Mouse (Mus musculus): Measurements from ENCODE around the gene Kel. TPM values are rescaled to one million over a fixed set of nuclear protein-coding genes. Genes with fewer than 3 reads are reported as not detected.

Gene Kel
- polyA plus RNA-seq, 1 experiment from 2014 or later: 1.1 TPM

DNA sequence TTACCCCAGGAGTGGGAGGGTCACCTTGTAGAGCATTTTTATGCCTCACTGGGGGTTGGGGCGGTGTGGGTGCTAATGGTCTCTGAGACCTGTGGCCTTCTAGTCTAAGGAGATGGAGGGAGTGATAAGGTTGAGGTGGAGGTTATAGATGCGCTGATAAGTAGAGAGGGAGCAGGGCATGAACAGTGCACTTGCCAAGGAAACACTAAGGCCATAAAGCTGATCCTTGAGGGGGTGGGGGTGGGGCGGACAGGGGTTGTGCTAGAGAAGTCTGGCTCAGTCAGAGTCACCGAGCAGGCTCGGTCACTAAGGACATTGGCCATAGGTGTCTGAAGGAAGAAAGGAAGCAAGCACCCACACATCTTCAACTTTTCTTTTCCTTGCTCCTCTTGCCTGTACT lies 22.5 kb downstream of the Kel start:
- no peak overlapping the region for H3K4me2 ChIP-seq (ENCODE audit: low read length)
- no peaks in the 10 kb centered on the region for H3K36me3 ChIP-seq (ENCODE audit: control insufficient read depth, insufficient read depth, low read length)
- H3K4me3 ChIP-seq (ENCODE audit: control insufficient read depth in 1 of 2, insufficient read depth in 1 of 2, low read depth in 1 of 2, low read length in 2 of 2): no peak overlapping the region
- no peak overlapping the region for H3K9ac ChIP-seq (ENCODE audit: low read length)
- 70% methylated on average over 5 of the region's 5 CpGs for WGBS
- no peaks in the 10 kb centered on the region for H3K27me3 ChIP-seq (ENCODE audit: control insufficient read depth, insufficient read depth, low read length)
- no peak for ATAC-seq (ENCODE audit: insufficient number of reproducible peaks, insufficient read depth, low FRiP score, low read depth)
- H3K9me3 ChIP-seq (ENCODE audit: control insufficient read depth, low read length): no peaks in the 10 kb centered on the region
- H3K4me1 ChIP-seq (ENCODE audit: control insufficient read depth in 2 of 2, insufficient read depth in 2 of 2, low read length in 2 of 2): no peaks in the 10 kb centered on the region
- no peak overlapping the region for H3K27ac ChIP-seq (replicated peaks in 1 of 2; ENCODE audit: control insufficient read depth in 1 of 2, insufficient read depth in 1 of 2, low read depth in 2 of 2, low read length in 2 of 2)

DNA sequence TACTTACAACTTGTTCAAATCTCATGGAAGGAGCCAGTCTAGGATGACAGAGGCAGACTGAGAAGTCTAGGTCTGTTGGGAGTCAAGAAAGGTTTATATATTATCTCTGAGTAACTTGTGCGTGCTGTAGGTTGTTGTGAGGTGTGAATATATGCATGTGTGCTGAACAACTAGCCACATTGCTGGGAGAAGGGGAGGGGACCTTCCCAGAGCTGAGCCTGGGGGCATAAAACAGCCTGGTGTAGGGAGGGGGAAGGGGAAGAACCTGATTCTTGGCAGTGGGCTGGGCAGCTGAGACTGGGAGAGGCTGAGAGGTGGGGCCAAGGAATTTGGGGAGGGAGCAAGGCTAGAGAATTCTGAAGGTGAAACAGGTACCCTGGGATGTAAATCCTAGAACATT lies 23.5 kb downstream of the Kel start, which contains the start of gene Trpv5:
Gene Trpv5 (minus strand): TSS at position 101 of the 400 bp plus-strand sequence.
- no peaks in the 10 kb centered on the region for H3K9me3 ChIP-seq (ENCODE audit: control insufficient read depth, low read length)
- ATAC-seq (ENCODE audit: insufficient number of reproducible peaks, insufficient read depth, low FRiP score, low read depth): no peak
- WGBS: 69% methylated on average over 1 of the region's 1 CpGs
- no peak within 1 kb of the TSS for H3K4me2 ChIP-seq (ENCODE audit: low read length)
- H3K36me3 ChIP-seq (ENCODE audit: control insufficient read depth, insufficient read depth, low read length): no peaks in the 10 kb centered on the region
- no peak within 1 kb of the TSS for H3K27ac ChIP-seq (replicated peaks in 1 of 2; ENCODE audit: control insufficient read depth in 1 of 2, insufficient read depth in 1 of 2, low read depth in 2 of 2, low read length in 2 of 2)
- no peaks in the 10 kb centered on the region for H3K27me3 ChIP-seq (ENCODE audit: control insufficient read depth, insufficient read depth, low read length)
- H3K9ac ChIP-seq (ENCODE audit: low read length): no peak within 1 kb of the TSS
- no peaks in the 10 kb centered on the region for H3K4me1 ChIP-seq (ENCODE audit: control insufficient read depth in 2 of 2, insufficient read depth in 2 of 2, low read length in 2 of 2)
- no peak within 1 kb of the TSS for H3K4me3 ChIP-seq (ENCODE audit: control insufficient read depth in 1 of 2, insufficient read depth in 1 of 2, low read depth in 1 of 2, low read length in 2 of 2)

DNA sequence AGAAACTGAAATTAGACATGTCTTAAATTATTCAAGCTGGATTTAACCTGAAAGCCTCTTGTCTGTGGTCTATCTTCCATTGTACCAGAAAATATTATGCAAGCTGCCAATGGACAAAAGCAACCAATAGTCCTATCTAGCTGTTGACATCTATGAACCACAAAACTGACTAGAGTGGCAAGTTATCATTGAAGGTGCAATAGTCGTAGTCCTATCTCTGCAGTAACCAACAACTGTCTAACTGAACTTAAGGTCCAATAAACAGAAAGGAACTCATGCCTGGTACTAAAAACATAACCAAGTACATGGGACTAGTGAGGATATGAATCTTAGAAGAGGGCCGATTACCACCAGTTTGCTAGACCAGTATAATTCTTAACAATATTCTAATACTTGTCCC lies 27.6 kb downstream of the Kel start:
- ATAC-seq (ENCODE audit: insufficient number of reproducible peaks, insufficient read depth, low FRiP score, low read depth): no peak
- 72% methylated on average over 2 of the region's 2 CpGs for WGBS

DNA sequence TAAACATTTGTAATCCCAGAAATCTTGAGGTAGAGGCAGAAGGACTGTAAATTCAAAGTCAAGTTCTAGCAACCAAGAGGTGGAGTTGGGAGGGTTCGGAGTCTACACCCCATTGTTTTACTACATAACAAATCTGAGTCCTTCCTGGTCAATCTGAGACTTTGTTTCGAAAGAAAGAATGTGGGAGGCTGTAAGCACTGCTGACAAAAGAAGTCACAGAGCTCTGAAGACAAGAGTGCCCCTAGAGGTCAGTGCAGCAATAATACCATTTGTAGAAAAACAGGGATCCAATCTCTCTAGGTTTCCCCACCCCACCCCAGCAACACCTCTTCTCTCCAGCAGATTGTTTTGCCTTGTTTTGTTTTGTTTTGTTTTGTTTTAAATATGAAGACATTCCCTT lies 41.8 kb downstream of the Kel start:
- Histone ChIP-seq H3K4me3 (ENCODE audit: control insufficient read depth in 1 of 2, insufficient read depth in 1 of 2, low read depth in 1 of 2, low read length in 2 of 2) (no peak overlapping the region), H3K4me1 (ENCODE audit: control insufficient read depth in 2 of 2, insufficient read depth in 2 of 2, low read length in 2 of 2) (no peaks in the 10 kb centered on the region), H3K9ac (ENCODE audit: low read length) (no peak overlapping the region), H3K27ac (replicated peaks in 1 of 2; ENCODE audit: control insufficient read depth in 1 of 2, insufficient read depth in 1 of 2, low read depth in 2 of 2, low read length in 2 of 2) (no peak overlapping the region), H3K4me2 (ENCODE audit: low read length) (no peak overlapping the region), H3K27me3 (ENCODE audit: control insufficient read depth, insufficient read depth, low read length) (no peaks in the 10 kb centered on the region), H3K36me3 (ENCODE audit: control insufficient read depth, insufficient read depth, low read length) (no peaks in the 10 kb centered on the region), H3K9me3 (ENCODE audit: control insufficient read depth, low read length) (no peaks in the 10 kb centered on the region)
- ATAC-seq (ENCODE audit: insufficient number of reproducible peaks, insufficient read depth, low FRiP score, low read depth): no peak
- WGBS: 34% methylated on average over 2 of the region's 2 CpGs

More for the DNA sequence above, 27.6 kb downstream of the Kel start:
- Histone ChIP-seq H3K4me3 (ENCODE audit: control insufficient read depth in 1 of 2, insufficient read depth in 1 of 2, low read depth in 1 of 2, low read length in 2 of 2) (no peak overlapping the region), H3K36me3 (ENCODE audit: control insufficient read depth, insufficient read depth, low read length) (no peaks in the 10 kb centered on the region), H3K9ac (ENCODE audit: low read length) (no peak overlapping the region), H3K4me2 (ENCODE audit: low read length) (no peak overlapping the region), H3K9me3 (ENCODE audit: control insufficient read depth, low read length) (no peaks in the 10 kb centered on the region), H3K27ac (replicated peaks in 1 of 2; ENCODE audit: control insufficient read depth in 1 of 2, insufficient read depth in 1 of 2, low read depth in 2 of 2, low read length in 2 of 2) (no peak overlapping the region), H3K27me3 (ENCODE audit: control insufficient read depth, insufficient read depth, low read length) (no peaks in the 10 kb centered on the region), H3K4me1 (ENCODE audit: control insufficient read depth in 2 of 2, insufficient read depth in 2 of 2, low read length in 2 of 2) (no peaks in the 10 kb centered on the region)

DNA sequence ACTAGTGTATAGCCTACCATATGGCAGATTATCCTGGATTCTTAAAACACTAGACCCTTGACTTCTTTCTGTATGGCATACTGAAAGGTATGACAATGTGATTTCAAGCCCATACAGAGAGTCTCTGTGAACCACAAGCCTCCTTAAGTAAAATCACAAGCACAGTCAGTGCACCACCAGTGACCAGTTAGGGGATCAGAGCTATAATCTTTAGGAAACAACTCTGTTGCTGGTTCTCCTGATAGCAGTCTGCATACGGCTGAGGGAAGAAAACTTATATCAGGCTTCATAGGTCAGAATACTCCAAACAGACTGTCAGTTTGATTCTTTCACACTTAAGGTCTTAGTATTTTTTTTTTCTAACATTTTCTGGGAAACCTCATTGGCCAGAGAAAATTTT lies 45.7 kb downstream of the Kel start:
- Histone ChIP-seq H3K4me3 (ENCODE audit: control insufficient read depth in 1 of 2, insufficient read depth in 1 of 2, low read depth in 1 of 2, low read length in 2 of 2) (no peak overlapping the region), H3K4me2 (ENCODE audit: low read length) (no peak overlapping the region), H3K27ac (replicated peaks in 1 of 2; ENCODE audit: control insufficient read depth in 1 of 2, insufficient read depth in 1 of 2, low read depth in 2 of 2, low read length in 2 of 2) (no peak overlapping the region), H3K36me3 (ENCODE audit: control insufficient read depth, insufficient read depth, low read length) (no peaks in the 10 kb centered on the region), H3K27me3 (ENCODE audit: control insufficient read depth, insufficient read depth, low read length) (no peaks in the 10 kb centered on the region), H3K9me3 (ENCODE audit: control insufficient read depth, low read length) (no peaks in the 10 kb centered on the region), H3K4me1 (ENCODE audit: control insufficient read depth in 2 of 2, insufficient read depth in 2 of 2, low read length in 2 of 2) (no peaks in the 10 kb centered on the region), H3K9ac (ENCODE audit: low read length) (no peak overlapping the region)
- 63% methylated on average over 1 of the region's 1 CpGs for WGBS
- ATAC-seq (ENCODE audit: insufficient number of reproducible peaks, insufficient read depth, low FRiP score, low read depth): no peak

DNA sequence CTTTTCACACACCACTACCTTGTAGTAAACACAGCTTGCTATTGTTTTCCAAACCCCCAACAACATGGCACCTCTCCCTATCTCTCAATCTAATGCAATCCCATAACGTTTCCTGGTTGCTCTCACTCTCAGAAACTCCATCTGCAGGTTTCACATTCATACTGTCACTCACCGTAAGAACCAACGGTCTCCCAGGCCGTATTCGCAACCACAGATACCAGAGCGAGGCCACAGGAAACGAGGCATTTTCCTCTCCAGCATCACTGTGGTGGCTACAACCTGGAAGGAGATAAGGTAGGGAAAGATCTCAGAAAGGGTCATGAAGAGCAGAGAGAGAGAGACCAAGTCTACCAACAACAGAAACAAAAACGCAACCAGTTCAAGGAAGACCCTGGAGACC lies 49.5 kb downstream of the Kel start:
- 56% methylated on average over 8 of the region's 8 CpGs for WGBS
- H3K9me3 ChIP-seq (ENCODE audit: control insufficient read depth, low read length): no peaks in the 10 kb centered on the region
- no peaks in the 10 kb centered on the region for H3K4me1 ChIP-seq (ENCODE audit: control insufficient read depth in 2 of 2, insufficient read depth in 2 of 2, low read length in 2 of 2)
- H3K4me3 ChIP-seq (ENCODE audit: control insufficient read depth in 1 of 2, insufficient read depth in 1 of 2, low read depth in 1 of 2, low read length in 2 of 2): no peak overlapping the region
- H3K9ac ChIP-seq (ENCODE audit: low read length): no peak overlapping the region
- no peak for ATAC-seq (ENCODE audit: insufficient number of reproducible peaks, insufficient read depth, low FRiP score, low read depth)
- H3K4me2 ChIP-seq (ENCODE audit: low read length): no peak overlapping the region
- H3K27ac ChIP-seq (replicated peaks in 1 of 2; ENCODE audit: control insufficient read depth in 1 of 2, insufficient read depth in 1 of 2, low read depth in 2 of 2, low read length in 2 of 2): no peak overlapping the region
- no peaks in the 10 kb centered on the region for H3K36me3 ChIP-seq (ENCODE audit: control insufficient read depth, insufficient read depth, low read length)
- no peaks in the 10 kb centered on the region for H3K27me3 ChIP-seq (ENCODE audit: control insufficient read depth, insufficient read depth, low read length)

DNA sequence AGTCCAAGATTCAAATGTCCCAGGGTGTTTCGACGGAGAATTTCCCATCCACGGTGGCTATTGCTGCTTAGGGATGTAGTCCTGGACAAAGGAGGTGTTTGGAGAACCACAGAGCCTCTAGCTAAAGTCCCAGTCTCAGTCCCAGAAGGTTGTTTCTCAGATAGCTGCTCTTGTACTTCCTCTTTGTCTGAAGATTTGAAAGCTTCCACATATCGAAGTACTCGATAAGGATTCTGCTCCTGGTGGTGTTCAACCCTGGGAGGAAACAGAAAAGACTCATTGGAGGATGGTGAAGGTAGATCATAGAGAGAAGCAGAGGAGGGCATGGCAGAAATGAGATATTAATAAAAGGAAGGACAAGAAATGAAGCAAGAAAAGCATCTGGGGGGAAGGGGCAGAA lies 51.0 kb downstream of the Kel start:
- Histone ChIP-seq H3K36me3 (ENCODE audit: control insufficient read depth, insufficient read depth, low read length) (no peaks in the 10 kb centered on the region), H3K27ac (replicated peaks in 1 of 2; ENCODE audit: control insufficient read depth in 1 of 2, insufficient read depth in 1 of 2, low read depth in 2 of 2, low read length in 2 of 2) (no peak overlapping the region), H3K9ac (ENCODE audit: low read length) (no peak overlapping the region), H3K4me1 (ENCODE audit: control insufficient read depth in 2 of 2, insufficient read depth in 2 of 2, low read length in 2 of 2) (no peaks in the 10 kb centered on the region), H3K27me3 (ENCODE audit: control insufficient read depth, insufficient read depth, low read length) (no peaks in the 10 kb centered on the region), H3K9me3 (ENCODE audit: control insufficient read depth, low read length) (no peaks in the 10 kb centered on the region), H3K4me3 (ENCODE audit: control insufficient read depth in 1 of 2, insufficient read depth in 1 of 2, low read depth in 1 of 2, low read length in 2 of 2) (no peak overlapping the region), H3K4me2 (ENCODE audit: low read length) (no peak overlapping the region)
- WGBS: 82% methylated on average over 5 of the region's 5 CpGs
- ATAC-seq (ENCODE audit: insufficient number of reproducible peaks, insufficient read depth, low FRiP score, low read depth): no peak

DNA sequence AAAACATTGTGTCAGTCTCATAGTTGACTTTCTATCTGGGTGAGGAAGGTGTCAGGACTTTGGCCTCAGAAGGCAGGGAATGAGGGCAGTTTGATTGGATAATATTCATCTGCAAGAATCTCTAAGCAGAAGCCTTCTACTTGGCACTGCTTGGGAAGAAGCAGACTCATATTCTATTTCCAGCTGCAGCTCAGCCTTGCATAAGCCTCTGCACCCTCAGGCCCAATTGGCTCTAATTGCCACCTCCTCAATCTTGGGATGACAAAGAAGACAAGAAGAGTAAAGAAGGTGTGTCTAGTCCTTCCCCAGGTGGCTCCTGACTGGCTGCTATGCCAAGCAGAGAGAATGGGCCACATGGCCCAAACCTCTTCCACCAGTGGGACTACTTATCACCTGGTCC lies 57.5 kb downstream of the Kel start:
- H3K4me1 ChIP-seq (ENCODE audit: control insufficient read depth in 2 of 2, insufficient read depth in 2 of 2, low read length in 2 of 2): no peaks in the 10 kb centered on the region
- no peaks in the 10 kb centered on the region for H3K27me3 ChIP-seq (ENCODE audit: control insufficient read depth, insufficient read depth, low read length)
- no peak overlapping the region for H3K9ac ChIP-seq (ENCODE audit: low read length)
- no peak overlapping the region for H3K4me3 ChIP-seq (ENCODE audit: control insufficient read depth in 1 of 2, insufficient read depth in 1 of 2, low read depth in 1 of 2, low read length in 2 of 2)
- no peak overlapping the region for H3K4me2 ChIP-seq (ENCODE audit: low read length)
- H3K27ac ChIP-seq (replicated peaks in 1 of 2; ENCODE audit: control insufficient read depth in 1 of 2, insufficient read depth in 1 of 2, low read depth in 2 of 2, low read length in 2 of 2): no peak overlapping the region
- no peaks in the 10 kb centered on the region for H3K9me3 ChIP-seq (ENCODE audit: control insufficient read depth, low read length)
- no peak for ATAC-seq (ENCODE audit: insufficient number of reproducible peaks, insufficient read depth, low FRiP score, low read depth)
- H3K36me3 ChIP-seq (ENCODE audit: control insufficient read depth, insufficient read depth, low read length): no peaks in the 10 kb centered on the region

All from heart, embryonic 14.5 days (tissue).